Mouse (Mus musculus): ENCODE measurements around the gene Aunip. TPM values are rescaled to one million over a fixed set of nuclear protein-coding genes. Genes with fewer than 3 reads are reported as not detected.
A peak's percentile ranks its signal among the peaks of the same experiment; 100 is the strongest.

The Aunip gene
- polyA plus RNA-seq, 1 experiment from 2014 or later, result 7.8 TPM

- Histone ChIP-seq H3K4me2 (ENCODE audit: low read length) (no peak overlapping the region), H3K9me3 (ENCODE audit: control insufficient read depth, low read length) (no peaks in the 10 kb centered on the region), H3K4me3 (ENCODE audit: low read depth, low read length) (no peak overlapping the region), H3K9ac (ENCODE audit: low read length) (no peak overlapping the region), H3K36me3 (ENCODE audit: control insufficient read depth, insufficient read depth, low read length) (peaks cover 3% of the 10 kb centered on the region; the same call in 1 of the 2 replicates), H3K4me1 (replicated peaks; ENCODE audit: control insufficient read depth, insufficient read depth, low read length) (peaks cover 7% of the 10 kb centered on the region), H3K27me3 (replicated peaks; ENCODE audit: control insufficient read depth, insufficient read depth, low read length) (no peaks in the 10 kb centered on the region), H3K27ac (ENCODE audit: low read depth) (no peak overlapping the region)
- WGBS, result 75% methylated on average over 7 of the region's 7 CpGs
- DNase-seq (ENCODE audit: low spot score) (no peak), ATAC-seq (replicated peaks; ENCODE audit: low FRiP score, low TSS enrichment, low read depth) (no peak)
Observed at GRCm38 (mm10) chr4:134515614-134516013, 4.8 kb downstream of the Aunip start.

GRCm38 (mm10) chr4:134516981-134517380 lies 6.2 kb downstream of the Aunip start:
- H3K9ac ChIP-seq (ENCODE audit: low read length), result no peak overlapping the region
- peaks cover 7% of the 10 kb centered on the region for H3K4me1 ChIP-seq (replicated peaks; ENCODE audit: control insufficient read depth, insufficient read depth, low read length)
- H3K27me3 ChIP-seq (replicated peaks; ENCODE audit: control insufficient read depth, insufficient read depth, low read length), result no peaks in the 10 kb centered on the region
- peak overlapping the region; percentile 48; the same call in 1 of the 2 replicates for H3K27ac ChIP-seq (ENCODE audit: low read depth)
- no peak overlapping the region for H3K4me3 ChIP-seq (ENCODE audit: low read depth, low read length)
- ATAC-seq (replicated peaks; ENCODE audit: low FRiP score, low TSS enrichment, low read depth), result no peak
- no peak overlapping the region for H3K4me2 ChIP-seq (ENCODE audit: low read length)
- DNase-seq (ENCODE audit: low spot score), result no peak
- H3K36me3 ChIP-seq (ENCODE audit: control insufficient read depth, insufficient read depth, low read length), result peaks cover 13% of the 10 kb centered on the region; the same call in 1 of the 2 replicates
- H3K9me3 ChIP-seq (ENCODE audit: control insufficient read depth, low read length), result no peaks in the 10 kb centered on the region
- WGBS, result 59% methylated on average over 8 of the region's 8 CpGs

DNA sequence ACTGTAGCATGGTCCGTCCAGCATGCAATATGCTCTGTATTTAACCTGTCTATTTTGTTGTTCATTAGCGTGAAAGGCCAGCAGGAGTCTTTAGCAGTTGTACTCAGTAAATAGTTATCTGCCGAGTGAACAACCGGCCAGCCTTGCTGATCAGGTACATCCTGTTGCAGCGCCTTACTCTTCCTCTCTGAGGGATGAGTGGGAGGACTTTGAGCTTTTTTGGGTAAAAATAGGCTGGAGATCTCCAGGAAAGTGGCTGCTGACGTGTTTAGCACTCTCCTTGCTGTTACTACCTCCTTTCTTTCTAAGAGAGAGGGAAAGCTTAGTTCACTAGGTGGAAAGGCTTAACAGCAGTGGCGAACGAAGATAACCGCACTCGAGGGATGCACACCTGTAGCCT lies 6.9 kb downstream of the Aunip start:
- WGBS, result 83% methylated on average over 10 of the region's 10 CpGs
- no peak overlapping the region for H3K27ac ChIP-seq (ENCODE audit: low read depth)
- no peaks in the 10 kb centered on the region for H3K27me3 ChIP-seq (replicated peaks; ENCODE audit: control insufficient read depth, insufficient read depth, low read length)
- no peak overlapping the region for H3K9ac ChIP-seq (ENCODE audit: low read length)
- no peaks in the 10 kb centered on the region for H3K9me3 ChIP-seq (ENCODE audit: control insufficient read depth, low read length)
- H3K36me3 ChIP-seq (ENCODE audit: control insufficient read depth, insufficient read depth, low read length), result peaks cover 15% of the 10 kb centered on the region; the same call in 1 of the 2 replicates
- ATAC-seq (replicated peaks; ENCODE audit: low FRiP score, low TSS enrichment, low read depth) (no peak), DNase-seq (ENCODE audit: low spot score) (no peak)
- H3K4me2 ChIP-seq (ENCODE audit: low read length), result no peak overlapping the region
- H3K4me1 ChIP-seq (replicated peaks; ENCODE audit: control insufficient read depth, insufficient read depth, low read length), result peaks cover 7% of the 10 kb centered on the region
- no peak overlapping the region for H3K4me3 ChIP-seq (ENCODE audit: low read depth, low read length)

- WGBS, result 89% methylated on average over 4 of the region's 4 CpGs
- no peak for ATAC-seq (replicated peaks; ENCODE audit: low FRiP score, low TSS enrichment, low read depth)
- H3K4me1 ChIP-seq (replicated peaks; ENCODE audit: control insufficient read depth, insufficient read depth, low read length), result peaks cover 4% of the 10 kb centered on the region; the same call in 1 of the 2 replicates
Observed at GRCm38 (mm10) chr4:134518541-134518940, 7.7 kb downstream of the Aunip start.

DNA sequence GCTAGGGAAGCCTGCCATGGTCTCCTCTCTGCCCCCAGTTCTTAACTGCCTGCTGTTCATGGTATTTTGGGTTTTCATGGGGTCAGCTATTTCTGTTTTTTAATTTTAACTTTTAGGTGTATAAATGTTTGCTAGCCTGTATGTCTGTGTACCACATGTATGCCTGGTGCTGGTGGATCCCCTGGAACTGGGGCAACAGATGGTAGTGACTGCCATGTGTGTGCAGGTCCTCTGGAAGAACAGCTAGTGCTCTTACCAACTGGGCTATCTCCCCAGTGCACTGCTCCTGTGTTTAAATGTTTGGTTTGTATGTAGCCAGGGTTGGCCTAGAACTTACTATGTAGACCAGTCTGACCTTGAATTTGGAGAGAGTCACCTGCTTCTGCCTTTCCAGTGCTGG lies 8.5 kb downstream of the Aunip start:
- Histone ChIP-seq H3K9ac (ENCODE audit: low read length) (no peak overlapping the region), H3K36me3 (ENCODE audit: control insufficient read depth, insufficient read depth, low read length) (peaks cover 28% of the 10 kb centered on the region), H3K27me3 (replicated peaks; ENCODE audit: control insufficient read depth, insufficient read depth, low read length) (no peaks in the 10 kb centered on the region), H3K4me2 (ENCODE audit: low read length) (no peak overlapping the region), H3K4me1 (replicated peaks; ENCODE audit: control insufficient read depth, insufficient read depth, low read length) (peaks cover 4% of the 10 kb centered on the region; the same call in 1 of the 2 replicates), H3K4me3 (ENCODE audit: low read depth, low read length) (no peak overlapping the region), H3K9me3 (ENCODE audit: control insufficient read depth, low read length) (no peaks in the 10 kb centered on the region), H3K27ac (ENCODE audit: low read depth) (no peak overlapping the region)
- ATAC-seq (replicated peaks; ENCODE audit: low FRiP score, low TSS enrichment, low read depth) (no peak), DNase-seq (ENCODE audit: low spot score) (no peak)

More at GRCm38 (mm10) chr4:134518541-134518940, 7.7 kb downstream of the Aunip start:
- Histone ChIP-seq H3K27me3 (replicated peaks; ENCODE audit: control insufficient read depth, insufficient read depth, low read length) (no peaks in the 10 kb centered on the region), H3K4me2 (ENCODE audit: low read length) (no peak overlapping the region), H3K36me3 (ENCODE audit: control insufficient read depth, insufficient read depth, low read length) (peaks cover 20% of the 10 kb centered on the region), H3K27ac (ENCODE audit: low read depth) (no peak overlapping the region), H3K4me3 (ENCODE audit: low read depth, low read length) (no peak overlapping the region), H3K9ac (ENCODE audit: low read length) (no peak overlapping the region), H3K9me3 (ENCODE audit: control insufficient read depth, low read length) (no peaks in the 10 kb centered on the region)
- no peak for DNase-seq (ENCODE audit: low spot score)

- Histone ChIP-seq H3K4me2 (ENCODE audit: low read length) (no peak overlapping the region), H3K4me1 (replicated peaks; ENCODE audit: control insufficient read depth, insufficient read depth, low read length) (no peaks in the 10 kb centered on the region), H3K27ac (ENCODE audit: low read depth) (no peak overlapping the region), H3K9ac (ENCODE audit: low read length) (no peak overlapping the region), H3K27me3 (replicated peaks; ENCODE audit: control insufficient read depth, insufficient read depth, low read length) (no peaks in the 10 kb centered on the region), H3K36me3 (ENCODE audit: control insufficient read depth, insufficient read depth, low read length) (peaks cover 69% of the 10 kb centered on the region), H3K4me3 (ENCODE audit: low read depth, low read length) (no peak overlapping the region), H3K9me3 (ENCODE audit: control insufficient read depth, low read length) (no peaks in the 10 kb centered on the region)
- WGBS, result 87% methylated on average over 4 of the region's 4 CpGs
- no peak for DNase-seq (ENCODE audit: low spot score)
- no peak for ATAC-seq (replicated peaks; ENCODE audit: low FRiP score, low TSS enrichment, low read depth)
Observed at GRCm38 (mm10) chr4:134523447-134523846, 12.6 kb downstream of the Aunip start.

GRCm38 (mm10) chr4:134525806-134526205 lies 15.0 kb downstream of the Aunip start:
- no peaks in the 10 kb centered on the region for H3K9me3 ChIP-seq (ENCODE audit: control insufficient read depth, low read length)
- H3K27ac ChIP-seq (ENCODE audit: low read depth), result no peak overlapping the region
- ATAC-seq (replicated peaks; ENCODE audit: low FRiP score, low TSS enrichment, low read depth), result no peak
- H3K4me3 ChIP-seq (ENCODE audit: low read depth, low read length), result no peak overlapping the region
- no peaks in the 10 kb centered on the region for H3K4me1 ChIP-seq (replicated peaks; ENCODE audit: control insufficient read depth, insufficient read depth, low read length)
- no peak overlapping the region for H3K9ac ChIP-seq (ENCODE audit: low read length)
- H3K36me3 ChIP-seq (ENCODE audit: control insufficient read depth, insufficient read depth, low read length), result peaks cover 87% of the 10 kb centered on the region
- no peak overlapping the region for H3K4me2 ChIP-seq (ENCODE audit: low read length)
- 81% methylated on average over 5 of the region's 5 CpGs for WGBS
- H3K27me3 ChIP-seq (replicated peaks; ENCODE audit: control insufficient read depth, insufficient read depth, low read length), result no peaks in the 10 kb centered on the region
- DNase-seq (ENCODE audit: low spot score), result no peak

DNA sequence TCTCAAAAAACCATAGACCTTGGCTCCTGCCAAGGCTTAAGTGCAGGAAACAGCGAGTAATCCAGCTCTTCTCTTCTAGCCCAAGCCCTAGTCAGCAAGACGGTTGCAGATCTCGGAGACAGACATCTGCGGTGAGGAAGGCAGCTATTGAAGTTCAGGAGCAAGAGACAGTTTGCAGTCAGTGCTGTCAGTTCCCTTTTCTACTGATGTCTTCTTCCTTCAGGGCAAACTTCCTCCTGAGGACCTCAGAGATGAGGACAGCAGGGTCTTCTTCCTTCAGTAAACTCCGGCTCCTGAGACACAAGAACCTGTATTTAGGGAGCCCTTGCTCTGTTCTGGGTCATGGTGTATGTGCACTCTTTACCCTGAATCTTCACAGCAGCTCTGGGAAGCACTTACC lies 15.4 kb downstream of the Aunip start:
- no peak overlapping the region for H3K4me2 ChIP-seq (ENCODE audit: low read length)
- no peak overlapping the region for H3K4me3 ChIP-seq (ENCODE audit: low read depth, low read length)
- peaks cover 89% of the 10 kb centered on the region for H3K36me3 ChIP-seq (ENCODE audit: control insufficient read depth, insufficient read depth, low read length)
- 78% methylated on average over 5 of the region's 5 CpGs for WGBS
- no peak for ATAC-seq (replicated peaks; ENCODE audit: low FRiP score, low TSS enrichment, low read depth)
- no peaks in the 10 kb centered on the region for H3K9me3 ChIP-seq (ENCODE audit: control insufficient read depth, low read length)
- no peak for DNase-seq (ENCODE audit: low spot score)
- no peak overlapping the region for H3K27ac ChIP-seq (ENCODE audit: low read depth)
- H3K4me1 ChIP-seq (replicated peaks; ENCODE audit: control insufficient read depth, insufficient read depth, low read length), result no peaks in the 10 kb centered on the region
- no peaks in the 10 kb centered on the region for H3K27me3 ChIP-seq (replicated peaks; ENCODE audit: control insufficient read depth, insufficient read depth, low read length)
- no peak overlapping the region for H3K9ac ChIP-seq (ENCODE audit: low read length)

DNA sequence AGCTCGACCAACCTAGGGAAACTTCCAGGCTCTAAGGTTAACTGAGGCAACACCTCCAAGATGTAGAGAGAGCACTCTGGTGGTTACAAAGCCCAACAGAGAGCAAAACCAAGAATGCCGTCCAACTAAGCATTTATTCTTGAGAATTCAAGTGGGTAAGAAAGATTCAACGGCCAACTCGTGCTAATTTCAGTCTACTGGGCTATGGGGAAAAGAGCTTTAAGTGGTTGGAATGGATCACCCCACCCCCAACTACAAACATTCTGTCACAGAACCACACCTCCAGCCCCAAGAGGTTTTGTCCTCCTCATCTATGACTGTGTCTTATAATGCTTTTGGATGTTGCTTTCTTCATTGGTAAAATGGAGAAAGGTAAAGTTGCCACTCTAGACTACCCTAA lies 22.1 kb downstream of the Aunip start:
- H3K27ac ChIP-seq (ENCODE audit: low read depth), result no peak overlapping the region
- no peaks in the 10 kb centered on the region for H3K27me3 ChIP-seq (replicated peaks; ENCODE audit: control insufficient read depth, insufficient read depth, low read length)
- H3K4me2 ChIP-seq (ENCODE audit: low read length), result no peak overlapping the region
- DNase-seq (ENCODE audit: low spot score) (no peak), ATAC-seq (replicated peaks; ENCODE audit: low FRiP score, low TSS enrichment, low read depth) (no peak)
- H3K4me1 ChIP-seq (replicated peaks; ENCODE audit: control insufficient read depth, insufficient read depth, low read length), result peaks cover 23% of the 10 kb centered on the region
- no peak overlapping the region for H3K9ac ChIP-seq (ENCODE audit: low read length)
- H3K36me3 ChIP-seq (ENCODE audit: control insufficient read depth, insufficient read depth, low read length), result peaks cover 31% of the 10 kb centered on the region
- no peaks in the 10 kb centered on the region for H3K9me3 ChIP-seq (ENCODE audit: control insufficient read depth, low read length)
- H3K4me3 ChIP-seq (ENCODE audit: low read depth, low read length), result no peak overlapping the region
- WGBS, result 80% methylated on average over 4 of the region's 4 CpGs

Measured in intestine, embryonic 14.5 days (tissue).